Mouse (Mus musculus) heart, postnatal 0 days (tissue): ENCODE data around the gene Kcnd3.

Experiments used
- CTCF ChIP-seq: IDR thresholded peaks from 2 replicates; pipeline ENCODE4 v1.5.1; 2016; ENCODE audit warnings: antibody characterized with exemption, control low read depth, low read depth
- EP300 ChIP-seq: IDR thresholded peaks from 2 replicates; pipeline ENCODE4 v1.6.1; 2016; ENCODE audit warnings: antibody characterized with exemption, low read depth

DNA sequence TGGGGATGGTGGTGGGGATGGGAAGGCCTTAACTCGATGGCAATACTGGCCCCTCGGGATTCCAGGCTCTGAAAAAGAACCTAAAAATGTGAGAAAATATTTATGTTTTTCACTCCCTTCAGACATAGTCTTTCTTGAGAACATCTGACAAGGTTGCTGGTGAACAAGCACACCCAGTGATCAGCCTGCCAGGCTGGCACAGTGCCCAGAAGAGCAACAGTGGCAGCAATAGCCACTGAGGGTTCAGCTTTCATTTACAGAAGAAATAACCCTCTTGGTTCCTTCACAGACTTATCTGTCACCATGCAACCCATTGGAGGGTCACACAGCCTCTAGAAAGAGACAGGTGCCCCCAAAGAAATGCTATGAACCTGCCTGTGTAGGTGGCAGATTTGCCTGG lies 39.9 kb upstream of the Kcnd3 start:
- no peak for TF ChIP-seq CTCF
- TF ChIP-seq EP300: no peak
